Comparison of ENCODE assay signal across 27 mouse cellular contexts in the genomic region with DNA sequence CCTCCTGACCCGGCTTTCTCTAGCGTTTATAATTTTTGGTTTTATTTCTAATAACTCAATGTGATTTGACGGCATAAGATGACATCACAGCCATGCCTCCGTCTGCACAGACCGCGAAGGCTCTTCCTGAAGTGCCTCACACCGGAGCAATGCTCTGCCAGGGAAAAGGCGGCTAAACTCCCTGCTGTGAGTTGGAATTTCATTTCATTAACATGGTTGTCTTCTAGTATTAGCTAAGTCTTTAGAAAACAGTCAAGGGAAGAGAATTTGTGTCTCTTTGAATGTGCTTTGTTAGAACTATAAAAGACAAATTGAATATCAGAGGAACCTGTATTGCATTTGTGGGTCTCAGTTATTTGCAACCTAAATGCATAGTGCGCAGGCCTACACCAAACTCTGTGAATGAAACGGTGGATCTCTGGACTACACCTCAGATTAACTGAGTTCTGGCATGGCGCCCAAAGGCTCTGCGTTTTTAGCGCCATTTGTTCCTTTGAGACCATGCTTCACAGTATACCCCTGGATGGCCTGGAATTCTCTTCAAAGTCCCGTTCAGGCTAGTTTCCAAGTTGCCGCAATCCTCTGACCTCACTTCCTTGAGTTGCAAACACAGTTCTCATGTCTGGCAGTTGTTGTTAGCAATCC.
DNase-seq lines count a peak whose midpoint lies in the region; ATAC-seq and TF ChIP-seq lines count a peak whose summit lies in the region.
"Had no signal": no experiment of that assay in that cellular context is flagged by ENCODE, and none has a peak within 500 bp of the region (broad histone marks: within the 10 kb centered on the region; RNA-seq: fewer than 3 reads in every experiment).

No protein-coding gene starts in this region.

- no peaks in the 10 kb centered on the region for H3K27me3 ChIP-seq in lung, postnatal 0 days (replicated peaks; ENCODE audit: insufficient read depth, low read length)
- no peaks in the 10 kb centered on the region for H3K27me3 ChIP-seq in stomach, postnatal 0 days (ENCODE audit: control insufficient read depth, insufficient read depth, low read length)
- H3K27me3 ChIP-seq: embryonic facial prominence, embryonic 15.5 days; forebrain, embryonic 15.5 days; hindbrain, embryonic 13.5 days; limb, embryonic 12.5 days; liver, embryonic 12.5 days; Patski; stomach, embryonic 15.5 days had no signal

- H3K4me2 ChIP-seq in lung, postnatal 0 days (replicated peaks; ENCODE audit: low read depth, low read length), result no peak overlapping the region
- H3K4me2 ChIP-seq in stomach, postnatal 0 days (replicated peaks; ENCODE audit: low read depth), result no peak overlapping the region
- H3K4me2 ChIP-seq: embryonic facial prominence, embryonic 15.5 days; forebrain, embryonic 15.5 days; heart, embryonic 11.5 days; hindbrain, embryonic 13.5 days; limb, embryonic 12.5 days; liver, embryonic 12.5 days; stomach, embryonic 15.5 days had no signal

- no peak overlapping the region for H3K9ac ChIP-seq in lung, postnatal 0 days (replicated peaks; ENCODE audit: low read depth)
- H3K9ac ChIP-seq in stomach, postnatal 0 days (ENCODE audit: low read length), result no peak overlapping the region
- H3K9ac ChIP-seq: embryonic facial prominence, embryonic 15.5 days; forebrain, embryonic 15.5 days; hindbrain, embryonic 13.5 days; limb, embryonic 12.5 days; liver, embryonic 12.5 days; liver, postnatal 0 days; stomach, embryonic 15.5 days had no signal

- H3K9me3 ChIP-seq in lung, postnatal 0 days (ENCODE audit: low read length), result no peaks in the 10 kb centered on the region
- H3K9me3 ChIP-seq in stomach, postnatal 0 days (ENCODE audit: control insufficient read depth, low read length), result no peaks in the 10 kb centered on the region
- H3K9me3 ChIP-seq: embryonic facial prominence, embryonic 15.5 days; forebrain, embryonic 15.5 days; hindbrain, embryonic 13.5 days; limb, embryonic 12.5 days; liver, embryonic 12.5 days; stomach, embryonic 15.5 days had no signal

- no peak overlapping the region for H3K27ac ChIP-seq in lung, postnatal 0 days (ENCODE audit: low read length)
- H3K27ac ChIP-seq in stomach, postnatal 0 days (replicated peaks), result no peak overlapping the region
- H3K27ac ChIP-seq: embryonic facial prominence, embryonic 15.5 days; forebrain, embryonic 15.5 days; gastrocnemius, adult 2 months; hindbrain, embryonic 13.5 days; limb, embryonic 12.5 days; liver, embryonic 12.5 days; stomach, embryonic 15.5 days had no signal

- peak; percentile 11; the same call in 1 of the 2 replicates for ATAC-seq in lung, postnatal 0 days
- ATAC-seq in stomach, postnatal 0 days (ENCODE audit: low FRiP score, low TSS enrichment), result no peak
- ATAC-seq: forebrain, embryonic 15.5 days; intestine, embryonic 16.5 days; liver, embryonic 12.5 days; liver, postnatal 0 days; midbrain, embryonic 16.5 days; Patski had no signal

- H3K36me3 ChIP-seq in lung, postnatal 0 days (ENCODE audit: insufficient read depth, low read length), result no peaks in the 10 kb centered on the region
- H3K36me3 ChIP-seq in stomach, postnatal 0 days (ENCODE audit: control insufficient read depth, insufficient read depth, low read length), result no peaks in the 10 kb centered on the region
- H3K36me3 ChIP-seq: embryonic facial prominence, embryonic 15.5 days; forebrain, embryonic 15.5 days; hindbrain, embryonic 13.5 days; limb, embryonic 12.5 days; liver, embryonic 12.5 days; stomach, embryonic 15.5 days had no signal

- no peak for TF ChIP-seq EP300 in lung, postnatal 0 days (IDR thresholded peaks at IDR 0.05)
- no peak for TF ChIP-seq EP300 in stomach, postnatal 0 days (optimal IDR thresholded peaks at IDR 0.05)

- no peaks in the 10 kb centered on the region for H3K4me1 ChIP-seq in lung, postnatal 0 days (ENCODE audit: insufficient read depth, low read depth, low read length)
- H3K4me1 ChIP-seq in stomach, postnatal 0 days (replicated peaks; ENCODE audit: control insufficient read depth, insufficient read depth), result no peaks in the 10 kb centered on the region
- H3K4me1 ChIP-seq: forebrain, embryonic 15.5 days; hindbrain, embryonic 13.5 days had no signal

- WGBS in lung, postnatal 0 days, result 74% methylated on average over 15 of the region's 15 CpGs
- WGBS in stomach, postnatal 0 days, result 70% methylated on average over 15 of the region's 15 CpGs

- DNase-seq in adrenal gland, postnatal 14 days, result peak; percentile 30
- DNase-seq in adrenal gland, postnatal 4 days (ENCODE audit: low spot score in 2 of 2), result no peak
- DNase-seq in kidney, postnatal 10 days, result peak; percentile 35
- no peak for DNase-seq in kidney, adult 18-20 months
- DNase-seq in lung, postnatal 0 days (ENCODE audit: low spot score), result no peak
- DNase-seq in lung, postnatal 14 days, result no peak
- peak; percentile 12 for DNase-seq in adipocyte (ENCODE audit: low spot score)
- DNase-seq in stomach, postnatal 0 days (ENCODE audit: low spot score), result no peak
- DNase-seq: adrenal gland, adult 8-10 months; cerebellum, adult 18-20 months; gastrocnemius, adult 2 months; gastrocnemius, postnatal 36 days; heart, adult 18-20 months; heart, postnatal 36 days; liver, postnatal 0 days; right cerebral cortex, postnatal 25 days; thymus, postnatal 25 days had no signal

- no peak overlapping the region for H3K4me3 ChIP-seq in lung, postnatal 0 days (ENCODE audit: low read depth, low read length)
- H3K4me3 ChIP-seq in stomach, postnatal 0 days (ENCODE audit: low read depth, low read length), result no peak overlapping the region
- H3K4me3 ChIP-seq: embryonic facial prominence, embryonic 15.5 days; forebrain, embryonic 15.5 days; gastrocnemius, adult 2 months; hindbrain, embryonic 13.5 days; limb, embryonic 12.5 days; liver, embryonic 12.5 days; stomach, embryonic 15.5 days had no signal

- no peak for TF ChIP-seq CTCF in lung, postnatal 0 days (IDR thresholded peaks at IDR 0.05)
- TF ChIP-seq CTCF in stomach, postnatal 0 days (IDR thresholded peaks at IDR 0.05; ENCODE audit: low read depth), result no peak

Comparison
In these comparisons a context has a peak if more than half of its experiments do, and no peak if none do; other contexts are left out.
1. DNase-seq: peak in adrenal gland, postnatal 14 days (single experiment), kidney, postnatal 10 days (single experiment) and adipocyte (single experiment); none in adrenal gland, postnatal 4 days (0 of 2), kidney, adult 18-20 months (single experiment), lung, postnatal 0 days (single experiment), lung, postnatal 14 days (single experiment) and stomach, postnatal 0 days (single experiment).